Mouse (Mus musculus) hindbrain, embryonic 13.5 days (tissue): ENCODE measurements at regions not wholly inside any gene's neighbourhood (a gene's known extent, or its start where the extent isn't known, plus 50 kb on each side); places are given as distances from the start of the nearest gene placed in this dataset.
"Not testable (repeated sequence)": the region's sequence is repeated elsewhere in the genome, so short reads cannot be mapped to it uniquely, and the experiment has no call there.

Source experiments
- ATAC-seq: fragments of 200-750 bp; cut with Nextera tagmentation; 2 replicates; pipeline ENCODE4 v1.8.0; 2017; ENCODE audit warnings: moderate TSS enrichment; ENCODE audit not compliant: low FRiP score
- H3K27ac ChIP-seq: fragments of 300-500 bp; sonication (generic); 2 replicates; pipeline ENCODE4 v1.5.1; 2015; ENCODE audit warnings: inconsistent platforms, mild to moderate bottlenecking, moderate library complexity
- H3K27me3 ChIP-seq: fragments of 300-500 bp; sonication (generic); 2 replicates; pipeline ENCODE4 v1.6.1; 2015; ENCODE audit warnings: mild to moderate bottlenecking, inconsistent platforms
- H3K36me3 ChIP-seq: fragments of 300-500 bp; sonication (generic); 2 replicates; pipeline ENCODE4 v1.6.1; 2015; ENCODE audit warnings: mild to moderate bottlenecking, inconsistent platforms
- H3K4me1 ChIP-seq: fragments of 300-500 bp; sonication (generic); replicated peaks from 2 replicates; pipeline ENCODE4 v1.6.1; 2015; ENCODE audit warnings: inconsistent platforms
- H3K4me2 ChIP-seq: fragments of 300-500 bp; sonication (generic); 2 replicates; pipeline ENCODE4 v1.6.1; 2015; ENCODE audit warnings: inconsistent platforms, mild to moderate bottlenecking, moderate library complexity
- H3K4me3 ChIP-seq: fragments of 300-500 bp; sonication (generic); 2 replicates; pipeline ENCODE4 v1.5.1; 2015; ENCODE audit warnings: mild to moderate bottlenecking, inconsistent platforms
- H3K9ac ChIP-seq: fragments of 300-500 bp; sonication (generic); 2 replicates; pipeline ENCODE4 v1.6.1; 2015; ENCODE audit warnings: mild to moderate bottlenecking, inconsistent platforms
- H3K9me3 ChIP-seq: fragments of 300-500 bp; sonication (generic); 2 replicates; pipeline ENCODE4 v1.6.1; 2016; ENCODE audit warnings: inconsistent platforms
- WGBS: fragments of 180-500 bp; shearing (Covaris S2); methylation state at CpG from one replicate; pipeline ENCODE4 v1.1.7; 2015; 5-methylcytosine and 5-hydroxymethylcytosine counted together

DNA sequence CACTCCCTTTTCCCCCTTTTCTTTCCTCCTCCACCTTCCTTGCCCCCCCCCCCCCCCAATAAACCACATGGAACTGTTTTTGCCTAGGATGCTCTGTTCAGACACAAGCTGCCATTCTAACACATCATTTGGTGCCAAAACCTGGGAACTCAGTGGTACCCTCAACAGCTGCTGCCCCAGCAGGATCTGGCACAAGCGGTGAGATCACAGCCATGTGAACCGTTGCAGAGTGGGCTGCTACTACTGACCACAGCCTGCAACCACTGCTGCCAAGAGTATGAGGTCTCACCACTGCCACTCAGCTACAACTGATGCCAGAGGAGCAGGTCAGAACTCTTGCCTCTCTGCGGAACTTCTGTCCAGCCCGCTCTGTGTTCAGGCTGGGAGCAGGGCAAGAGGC, 206.2 kb downstream of the Pcsk1 start:
- Histone ChIP-seq H3K27ac (no peak overlapping the region), H3K4me3 (no peak overlapping the region), H3K9ac (no peak overlapping the region), H3K4me2 (no peak overlapping the region), H3K27me3 (no peaks in the 10 kb centered on the region), H3K9me3 (peaks cover 5% of the 10 kb centered on the region; the same call in 1 of the 2 replicates), H3K36me3 (no peaks in the 10 kb centered on the region), H3K4me1 (no peaks in the 10 kb centered on the region)
- WGBS = 90% methylated on average over 4 of the region's 4 CpGs
- ATAC-seq = no peak

DNA sequence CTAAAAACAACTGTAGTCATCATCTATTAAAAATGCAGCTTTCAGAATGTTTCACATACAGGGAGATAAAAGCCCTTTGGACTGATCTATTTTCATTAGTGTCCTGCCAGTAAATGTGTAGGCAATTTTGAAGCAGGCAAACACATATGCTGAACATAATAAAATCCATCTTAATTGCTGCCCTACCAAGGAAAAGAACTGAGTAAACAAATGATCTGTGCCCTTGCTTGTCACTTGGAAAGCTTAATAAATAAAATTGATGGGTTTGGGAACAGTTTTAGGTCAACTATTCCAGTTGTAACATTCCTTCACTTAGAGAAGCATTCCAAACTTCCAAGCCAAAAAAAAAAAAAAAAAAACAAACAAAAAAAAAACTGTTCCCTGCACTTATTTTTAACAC, 230.2 kb downstream of the Pcsk1 start:
- Histone ChIP-seq H3K4me3 (no peak overlapping the region), H3K4me1 (no peaks in the 10 kb centered on the region), H3K9me3 (no peaks in the 10 kb centered on the region), H3K36me3 (no peaks in the 10 kb centered on the region), H3K27me3 (no peaks in the 10 kb centered on the region), H3K9ac (no peak overlapping the region), H3K4me2 (no peak overlapping the region), H3K27ac (no peak overlapping the region)
- ATAC-seq = no peak

DNA sequence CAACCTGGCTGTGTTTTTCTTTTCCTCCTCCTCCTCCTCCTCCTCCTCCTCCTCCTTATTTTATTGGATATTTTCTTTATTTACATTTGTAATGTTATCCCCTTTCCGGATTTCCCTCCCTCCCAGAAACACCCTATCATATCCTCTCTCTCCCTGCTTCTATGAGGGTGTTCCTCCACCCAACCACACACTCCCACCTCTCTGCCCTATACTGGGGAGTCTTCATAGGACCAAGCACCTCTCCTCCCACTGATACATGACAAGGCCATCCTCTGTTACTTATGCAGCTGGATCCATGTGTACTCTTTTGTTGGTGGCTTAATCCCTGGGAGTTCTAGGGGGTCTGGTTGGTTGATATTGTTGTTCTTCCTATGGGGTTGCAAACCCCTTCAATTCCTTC, 230.6 kb downstream of the Pcsk1 start:
- Histone ChIP-seq H3K4me2 (no peak overlapping the region), H3K4me3 (no peak overlapping the region), H3K4me1 (no peaks in the 10 kb centered on the region), H3K36me3 (no peaks in the 10 kb centered on the region), H3K27ac (no peak overlapping the region), H3K9me3 (no peaks in the 10 kb centered on the region), H3K27me3 (no peaks in the 10 kb centered on the region), H3K9ac (no peak overlapping the region)
- WGBS = 90% methylated on average over 1 of the region's 1 CpGs
- no peak for ATAC-seq

DNA sequence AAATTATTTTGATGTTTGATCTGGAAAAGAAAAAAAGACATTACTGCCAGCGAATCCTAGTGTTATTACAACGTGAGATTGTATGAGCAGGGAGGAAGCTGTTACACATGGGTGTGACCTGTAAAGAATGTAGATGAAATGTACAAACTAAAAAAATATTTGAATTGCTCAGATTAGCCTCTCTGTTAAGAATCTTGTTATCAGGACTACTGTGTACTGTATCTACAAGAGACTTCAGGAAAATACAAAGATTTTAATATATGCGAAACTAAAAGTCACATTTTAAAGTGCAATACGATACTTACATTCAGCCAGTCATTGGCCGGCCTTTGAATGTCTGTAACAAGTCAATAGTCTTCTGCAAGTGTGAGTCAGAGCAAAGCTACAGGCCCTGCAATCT, 247.4 kb downstream of the Pcsk1 start:
- 93% methylated on average over 5 of the region's 5 CpGs for WGBS
- ATAC-seq = no peak
- H3K4me3 ChIP-seq = no peak overlapping the region

DNA sequence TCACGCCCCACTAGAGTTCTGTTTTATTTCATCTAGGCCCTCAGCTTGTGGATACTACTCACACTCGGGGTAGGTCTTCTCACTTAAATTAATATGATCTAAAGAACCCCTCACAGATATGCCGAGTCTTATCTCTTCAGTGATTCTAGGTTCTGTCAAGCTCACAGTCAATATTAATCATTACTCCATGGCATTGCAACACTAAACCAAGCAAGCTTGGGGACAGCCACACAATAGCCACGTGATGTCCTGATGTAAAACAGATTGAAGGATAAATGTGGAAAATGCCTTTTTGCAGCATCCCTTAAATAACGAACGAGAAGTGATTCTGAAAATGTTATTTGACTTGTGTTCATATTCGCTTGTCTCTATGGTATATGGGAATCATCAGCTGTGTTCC, 253.8 kb downstream of the Pcsk1 start:
- 92% methylated on average over 7 of the region's 7 CpGs for WGBS
- H3K9me3 ChIP-seq = no peaks in the 10 kb centered on the region
- H3K27me3 ChIP-seq = no peaks in the 10 kb centered on the region
- H3K4me1 ChIP-seq = no peaks in the 10 kb centered on the region
- no peak overlapping the region for H3K4me2 ChIP-seq
- H3K27ac ChIP-seq = no peak overlapping the region
- ATAC-seq = no peak
- H3K9ac ChIP-seq = no peak overlapping the region
- H3K4me3 ChIP-seq = no peak overlapping the region
- no peaks in the 10 kb centered on the region for H3K36me3 ChIP-seq

More for the DNA sequence above, 247.4 kb downstream of the Pcsk1 start:
- no peak overlapping the region for H3K9ac ChIP-seq
- no peak overlapping the region for H3K4me2 ChIP-seq
- H3K36me3 ChIP-seq = no peaks in the 10 kb centered on the region
- no peaks in the 10 kb centered on the region for H3K4me1 ChIP-seq
- H3K27me3 ChIP-seq = no peaks in the 10 kb centered on the region
- H3K9me3 ChIP-seq = no peaks in the 10 kb centered on the region
- no peak overlapping the region for H3K27ac ChIP-seq

DNA sequence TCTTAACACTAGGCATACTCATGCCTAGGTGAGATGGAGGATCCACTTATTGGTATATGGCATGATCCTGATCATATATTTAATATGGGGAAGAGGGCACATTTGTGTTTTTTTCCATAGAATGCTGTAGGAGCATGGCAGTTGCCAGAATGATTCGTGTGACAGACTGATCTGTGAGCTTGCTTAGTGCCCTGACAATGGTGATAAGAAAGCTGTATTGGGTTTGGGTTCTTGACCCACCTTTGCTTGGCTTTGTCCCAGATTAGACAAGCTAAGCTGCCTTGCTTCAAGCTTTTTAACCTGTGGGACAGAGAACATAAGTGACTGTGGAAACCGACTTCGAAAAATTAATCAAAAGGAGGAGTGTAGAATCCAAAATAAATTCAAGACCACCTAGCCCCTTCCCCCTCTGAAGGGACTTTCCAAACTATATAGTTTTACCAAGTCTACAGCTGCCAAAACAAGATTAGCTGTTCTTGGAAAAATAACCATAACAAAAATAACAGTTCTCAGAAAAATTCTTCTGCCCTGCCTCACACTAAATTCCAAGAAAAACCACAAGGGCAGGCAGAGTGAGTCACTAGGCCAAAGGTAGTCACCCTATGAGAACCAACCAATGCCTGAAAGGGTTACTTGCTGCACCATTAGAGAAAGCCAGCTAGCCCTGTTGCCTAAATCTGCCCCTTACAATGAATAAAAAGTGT, 277.2 kb downstream of the Pcsk1 start:
- no peaks in the 10 kb centered on the region for H3K9me3 ChIP-seq
- no peak overlapping the region for H3K27ac ChIP-seq
- H3K4me2 ChIP-seq = no peak overlapping the region
- ATAC-seq = no peak
- no peaks in the 10 kb centered on the region for H3K4me1 ChIP-seq
- H3K27me3 ChIP-seq = no peaks in the 10 kb centered on the region
- no peak overlapping the region for H3K4me3 ChIP-seq
- no peaks in the 10 kb centered on the region for H3K36me3 ChIP-seq
- 75% methylated on average over 3 of the region's 3 CpGs for WGBS
- no peak overlapping the region for H3K9ac ChIP-seq

DNA sequence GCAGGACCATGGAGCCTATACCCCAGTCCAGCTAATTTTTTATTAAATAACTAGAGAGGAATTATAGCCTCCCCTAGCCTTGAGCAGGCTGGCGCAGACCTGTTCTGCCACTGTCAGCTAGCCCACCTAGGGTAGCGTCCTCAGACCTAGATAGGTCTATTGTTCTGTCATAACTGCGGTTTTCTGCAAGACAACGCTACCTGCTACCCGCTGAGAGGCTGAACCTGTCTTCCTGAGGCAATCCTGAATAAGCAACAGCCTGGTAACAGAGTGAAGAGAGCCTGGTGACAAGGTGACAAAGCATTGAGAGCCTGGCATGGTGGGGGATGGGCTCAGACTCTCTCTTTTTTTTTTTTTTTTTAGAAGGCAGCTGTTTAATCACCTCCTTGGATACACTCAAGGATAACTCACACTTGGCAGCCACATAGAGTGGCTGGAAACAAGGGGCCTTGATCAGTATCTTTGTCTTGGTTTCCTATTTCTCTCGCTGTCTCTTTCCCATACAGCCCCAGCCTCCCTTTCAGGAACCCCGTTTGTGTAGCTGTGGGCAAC, 278.7 kb downstream of the Pcsk1 start:
- Histone ChIP-seq H3K27ac (no peak overlapping the region), H3K36me3 (no peaks in the 10 kb centered on the region), H3K9ac (no peak overlapping the region), H3K27me3 (no peaks in the 10 kb centered on the region), H3K9me3 (no peaks in the 10 kb centered on the region), H3K4me2 (no peak overlapping the region), H3K4me1 (no peaks in the 10 kb centered on the region), H3K4me3 (no peak overlapping the region)
- 71% methylated on average over 7 of the region's 7 CpGs for WGBS
- no peak for ATAC-seq

DNA sequence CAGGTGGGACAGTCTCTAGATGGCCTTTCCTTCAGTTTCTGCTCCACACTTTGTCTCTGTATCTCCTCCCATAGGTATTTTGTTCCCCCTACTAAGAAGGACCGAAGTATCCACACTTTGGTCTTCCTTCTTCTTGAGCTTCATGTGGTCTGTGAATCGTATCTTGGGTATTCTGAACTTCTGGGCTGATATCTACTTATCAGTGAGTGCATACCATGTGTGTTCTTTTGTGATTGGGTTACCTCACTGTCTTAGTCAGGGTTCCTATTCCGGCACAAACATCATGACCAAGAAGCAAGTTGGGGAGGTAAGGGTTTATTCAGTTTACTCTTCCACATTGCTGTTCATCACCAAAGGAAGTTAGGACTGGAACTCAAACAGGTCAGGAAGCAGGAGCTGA, 287.5 kb downstream of the Pcsk1 start:
- H3K27ac ChIP-seq, H3K4me2 ChIP-seq, H3K27me3 ChIP-seq, H3K4me1 ChIP-seq, H3K9ac ChIP-seq, H3K9me3 ChIP-seq, H3K4me3 ChIP-seq, ATAC-seq, H3K36me3 ChIP-seq: not testable (repeated sequence)
- WGBS = 95% methylated on average over 3 of the region's 3 CpGs

DNA sequence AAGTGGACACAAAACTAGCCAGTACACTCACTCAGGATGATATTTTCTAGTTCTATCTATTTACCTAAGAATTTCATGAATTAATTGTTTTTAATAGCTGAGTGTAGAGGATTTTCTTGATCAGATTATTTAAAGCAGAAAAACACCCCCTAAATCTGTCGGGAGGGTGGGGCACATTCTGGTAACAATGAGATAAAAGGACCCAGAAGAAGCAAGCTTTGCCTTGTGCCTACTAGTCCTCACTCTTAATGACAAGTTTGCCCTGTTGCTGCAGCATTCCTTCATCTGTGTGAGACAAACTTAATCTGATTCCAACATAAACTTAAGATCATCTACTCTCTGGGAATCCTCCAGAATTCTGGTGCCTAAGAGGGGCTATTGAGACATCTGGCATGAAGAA, 288.1 kb downstream of the Pcsk1 start:
- H3K27me3 ChIP-seq = no peaks in the 10 kb centered on the region
- 91% methylated on average over 1 of the region's 1 CpGs for WGBS
- H3K4me1 ChIP-seq = no peaks in the 10 kb centered on the region
- no peaks in the 10 kb centered on the region for H3K9me3 ChIP-seq
- no peak for ATAC-seq
- H3K4me2 ChIP-seq = no peak overlapping the region
- no peak overlapping the region for H3K27ac ChIP-seq
- H3K36me3 ChIP-seq = no peaks in the 10 kb centered on the region
- no peak overlapping the region for H3K9ac ChIP-seq
- H3K4me3 ChIP-seq = no peak overlapping the region

DNA sequence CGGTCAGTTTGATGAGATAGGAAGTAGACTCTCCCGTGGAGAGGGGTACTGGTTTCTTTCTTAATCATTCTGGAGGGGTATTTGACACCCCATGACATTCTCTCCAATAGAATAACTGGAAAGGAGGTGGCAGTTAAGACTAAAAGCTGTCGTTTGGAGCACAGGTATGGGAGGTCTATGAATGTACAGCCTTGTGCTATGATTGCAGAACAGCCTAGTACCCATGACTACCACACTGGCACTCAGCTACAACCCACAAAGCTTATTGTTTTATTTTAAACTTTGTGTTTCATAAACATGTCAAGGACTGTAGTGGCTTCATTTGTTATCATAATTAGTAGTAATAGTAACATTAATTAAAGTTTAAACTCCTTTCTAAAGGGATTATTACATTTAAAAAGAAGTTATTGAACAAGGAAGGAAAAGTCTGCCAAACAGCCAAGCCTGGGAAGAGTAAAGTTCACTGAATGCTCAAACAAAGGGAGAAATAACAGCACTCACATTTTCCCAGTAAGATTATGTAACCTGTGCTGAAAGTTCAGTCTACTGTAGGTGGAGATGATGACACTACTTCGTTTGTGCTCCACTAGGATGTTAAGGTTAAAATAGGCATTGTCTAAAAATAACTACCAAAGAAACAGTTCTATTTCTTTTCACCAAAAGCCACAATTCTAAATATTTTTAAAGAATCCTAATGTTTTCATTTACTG, 295.2 kb downstream of the Pcsk1 start:
- Histone ChIP-seq H3K9me3 (no peaks in the 10 kb centered on the region), H3K4me1 (no peaks in the 10 kb centered on the region), H3K27me3 (no peaks in the 10 kb centered on the region), H3K9ac (no peak overlapping the region), H3K4me2 (no peak overlapping the region), H3K27ac (no peak overlapping the region), H3K36me3 (no peaks in the 10 kb centered on the region), H3K4me3 (no peak overlapping the region)
- no peak for ATAC-seq
- WGBS = 75% methylated on average over 4 of the region's 4 CpGs

DNA sequence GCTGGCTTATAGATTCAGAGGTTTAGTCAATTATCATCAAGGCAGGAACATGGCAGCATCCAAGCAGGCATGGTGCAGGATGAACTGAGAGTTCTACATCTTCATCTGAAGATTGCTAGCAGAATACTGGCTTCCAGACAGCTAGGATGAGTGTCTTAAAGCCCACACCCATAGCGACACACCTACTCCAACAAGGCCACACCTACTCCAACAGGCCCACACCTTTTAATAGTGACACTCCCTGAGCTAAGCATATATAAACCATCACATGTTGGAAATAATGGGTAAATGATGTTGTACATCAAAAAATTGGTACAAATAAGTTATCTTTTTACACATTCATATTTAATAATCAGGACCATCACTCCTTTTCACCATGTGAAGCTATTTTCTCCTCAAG, 299.6 kb downstream of the Pcsk1 start:
- no peak overlapping the region for H3K4me3 ChIP-seq
- H3K27me3 ChIP-seq = no peaks in the 10 kb centered on the region
- H3K9me3 ChIP-seq = no peaks in the 10 kb centered on the region
- H3K9ac ChIP-seq = no peak overlapping the region
- H3K4me1 ChIP-seq = no peaks in the 10 kb centered on the region
- ATAC-seq = no peak
- no peaks in the 10 kb centered on the region for H3K36me3 ChIP-seq
- no peak overlapping the region for H3K4me2 ChIP-seq
- WGBS = 93% methylated on average over 1 of the region's 1 CpGs
- H3K27ac ChIP-seq = no peak overlapping the region

DNA sequence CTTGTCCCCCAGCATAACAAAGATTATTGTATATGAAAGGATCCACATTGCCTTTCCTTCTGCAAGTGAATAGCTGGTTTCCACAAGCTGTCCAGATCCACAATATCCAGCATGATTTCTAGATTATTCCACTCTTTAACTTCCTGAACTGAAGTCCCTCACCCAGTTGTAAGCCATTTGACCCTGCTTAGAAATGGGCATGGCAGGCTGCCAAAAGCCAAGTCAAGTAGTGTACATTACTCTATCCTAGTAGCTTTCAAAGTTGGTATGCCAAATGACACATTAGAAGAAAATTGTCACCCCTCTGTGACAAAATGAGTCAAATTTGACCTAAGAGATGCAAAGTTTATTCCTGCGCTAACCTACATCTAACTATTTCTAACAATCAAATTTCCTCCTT, 300.6 kb downstream of the Pcsk1 start:
- Histone ChIP-seq H3K9ac (no peak overlapping the region), H3K4me2 (no peak overlapping the region), H3K27me3 (no peaks in the 10 kb centered on the region), H3K4me1 (no peaks in the 10 kb centered on the region), H3K9me3 (no peaks in the 10 kb centered on the region), H3K36me3 (no peaks in the 10 kb centered on the region), H3K4me3 (no peak overlapping the region), H3K27ac (no peak overlapping the region)
- WGBS = 95% methylated on average over 1 of the region's 1 CpGs
- ATAC-seq = no peak

DNA sequence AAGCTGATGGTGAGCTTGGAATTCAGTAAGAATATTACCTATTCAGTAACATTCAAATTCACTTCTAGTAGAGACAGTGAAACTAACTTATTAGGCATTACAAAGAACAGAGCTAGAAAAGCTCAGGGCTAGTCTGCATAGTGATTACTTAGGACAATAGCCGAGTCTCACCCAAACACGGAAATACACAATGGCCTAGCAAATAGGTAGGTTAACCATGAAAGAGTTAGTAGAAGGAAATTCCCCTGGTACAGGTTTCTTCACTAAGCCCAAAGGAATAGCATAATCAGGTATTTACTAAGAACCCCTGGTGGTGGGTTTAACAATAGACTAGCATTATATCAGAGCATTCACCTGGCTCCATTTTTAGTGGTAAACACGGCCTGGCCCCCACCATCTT, 306.7 kb upstream of the Ell2 start:
- not testable (repeated sequence) for H3K27me3 ChIP-seq, H3K27ac ChIP-seq, H3K4me2 ChIP-seq, H3K9me3 ChIP-seq, H3K9ac ChIP-seq, ATAC-seq, H3K36me3 ChIP-seq, H3K4me1 ChIP-seq, H3K4me3 ChIP-seq
- WGBS = 93% methylated on average over 3 of the region's 3 CpGs
